Mouse (Mus musculus): ENCODE data around the gene Higd1a. TPM values are rescaled to one million over a fixed set of nuclear protein-coding genes. Genes with fewer than 3 reads are reported as not detected.

Gene Higd1a
- polyA plus RNA-seq, 1 experiment from 2014 or later: 144 TPM

DNA sequence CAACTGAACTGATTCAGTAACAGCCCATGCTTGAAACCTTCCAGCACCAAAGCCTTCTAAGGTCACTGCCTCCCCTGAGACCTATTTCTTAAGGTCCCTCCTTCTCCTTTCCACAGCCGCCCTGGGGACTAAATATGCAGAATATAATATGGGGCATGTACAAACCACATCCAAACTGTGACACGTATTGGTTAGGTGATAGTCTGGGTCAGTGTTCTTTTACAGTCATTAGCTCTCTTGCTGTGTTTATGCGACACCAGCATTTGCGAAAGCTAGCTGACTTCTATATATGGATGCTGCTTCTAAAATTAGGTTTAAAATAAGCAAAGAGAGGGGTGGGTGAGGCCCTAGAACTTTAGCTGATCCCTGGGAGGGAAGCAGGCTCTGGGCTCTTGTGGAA, 38.7 kb upstream of the Higd1a start:
- Histone ChIP-seq H3K4me3 (no peak overlapping the region), H3K9me3 (replicated peaks) (no peaks in the 10 kb centered on the region), H3K27me3 (no peaks in the 10 kb centered on the region), H3K4me2 (replicated peaks) (no peak overlapping the region), H3K27ac (no peak overlapping the region), H3K4me1 (no peaks in the 10 kb centered on the region), H3K36me3 (no peaks in the 10 kb centered on the region), H3K9ac (no peak overlapping the region)
- WGBS: 86% methylated on average over 4 of the region's 4 CpGs
- ATAC-seq (ENCODE audit: low FRiP score): no peak

DNA sequence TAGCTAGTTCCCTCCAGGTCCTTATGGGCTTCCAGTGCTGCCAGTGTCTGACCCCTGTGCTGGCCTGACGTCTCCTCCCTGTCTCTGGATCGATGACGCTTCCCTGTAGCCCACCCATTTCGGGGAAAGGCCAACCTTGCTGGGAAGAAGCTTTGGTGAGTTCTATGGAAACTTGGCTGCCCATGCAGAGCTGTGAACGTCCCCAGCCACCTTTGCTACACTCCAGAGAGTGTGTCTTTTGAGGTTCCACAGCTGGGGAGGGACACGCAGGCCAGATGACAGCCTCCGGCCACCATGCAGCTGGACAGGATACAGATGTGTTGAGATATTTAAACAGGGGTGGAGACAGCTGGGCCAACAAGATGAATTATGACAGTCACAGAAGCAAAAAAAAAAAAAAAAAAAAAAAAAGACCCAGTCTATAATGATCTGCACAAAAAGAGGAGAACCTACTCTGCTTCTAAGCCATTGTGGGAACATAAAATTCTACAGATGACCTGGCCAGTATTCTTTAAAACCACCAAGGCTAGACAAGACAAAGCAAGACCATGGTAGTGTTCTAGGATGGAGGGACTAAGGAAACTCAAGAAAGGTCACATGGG, 37.3 kb upstream of the Higd1a start:
- ATAC-seq (ENCODE audit: low FRiP score): no peak
- H3K4me2 ChIP-seq (replicated peaks): no peak overlapping the region
- H3K9ac ChIP-seq: no peak overlapping the region
- H3K36me3 ChIP-seq: no peaks in the 10 kb centered on the region
- 79% methylated on average over 7 of the region's 7 CpGs for WGBS
- no peaks in the 10 kb centered on the region for H3K27me3 ChIP-seq
- no peaks in the 10 kb centered on the region for H3K9me3 ChIP-seq (replicated peaks)
- H3K27ac ChIP-seq: no peak overlapping the region
- H3K4me3 ChIP-seq: no peak overlapping the region
- peaks cover 4% of the 10 kb centered on the region for H3K4me1 ChIP-seq

GRCm38 (mm10) chr9:121894447-121894846, 36.3 kb upstream of the Higd1a start:
- Histone ChIP-seq H3K9ac (no peak overlapping the region), H3K4me3 (no peak overlapping the region), H3K4me2 (replicated peaks) (no peak overlapping the region), H3K27ac (no peak overlapping the region), H3K36me3 (no peaks in the 10 kb centered on the region), H3K27me3 (no peaks in the 10 kb centered on the region), H3K9me3 (replicated peaks) (no peaks in the 10 kb centered on the region), H3K4me1 (peaks cover 6% of the 10 kb centered on the region)
- 88% methylated on average over 7 of the region's 7 CpGs for WGBS
- no peak for ATAC-seq (ENCODE audit: low FRiP score)

- no peak for ATAC-seq (ENCODE audit: low FRiP score)
- H3K36me3 ChIP-seq: no peaks in the 10 kb centered on the region
- no peaks in the 10 kb centered on the region for H3K27me3 ChIP-seq
- no peak overlapping the region for H3K9ac ChIP-seq
- no peak overlapping the region for H3K4me2 ChIP-seq (replicated peaks)
- no peak overlapping the region for H3K4me3 ChIP-seq
- no peak overlapping the region for H3K27ac ChIP-seq
- H3K9me3 ChIP-seq (replicated peaks): no peaks in the 10 kb centered on the region
- 86% methylated on average over 12 of the region's 12 CpGs for WGBS
- peaks cover 6% of the 10 kb centered on the region for H3K4me1 ChIP-seq
Observed at GRCm38 (mm10) chr9:121892057-121892687, 34.0 kb upstream of the Higd1a start.

DNA sequence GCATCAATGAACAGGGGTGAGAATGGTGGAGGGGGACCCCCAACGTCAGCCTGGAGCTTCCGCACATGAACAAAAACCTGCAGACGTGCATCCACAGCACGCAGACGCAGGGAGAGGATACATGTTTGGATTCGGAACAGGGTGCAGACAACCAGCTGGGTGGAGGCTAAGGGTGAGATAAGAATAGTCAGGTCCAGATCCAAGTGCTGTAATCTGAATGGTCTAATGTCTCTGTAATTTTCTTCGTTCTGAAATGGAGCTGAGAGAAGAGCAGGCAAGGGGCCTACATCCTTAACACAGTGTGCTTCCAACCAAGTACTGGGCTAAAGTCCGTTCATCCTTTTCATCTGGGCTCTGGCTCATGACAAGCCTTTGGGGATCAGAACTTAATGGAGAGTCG, 33.1 kb upstream of the Higd1a start:
- Histone ChIP-seq H3K4me1 (peaks cover 6% of the 10 kb centered on the region), H3K4me3 (no peak overlapping the region), H3K36me3 (no peaks in the 10 kb centered on the region), H3K27ac (no peak overlapping the region), H3K27me3 (no peaks in the 10 kb centered on the region), H3K9me3 (replicated peaks) (no peaks in the 10 kb centered on the region), H3K9ac (no peak overlapping the region), H3K4me2 (replicated peaks) (no peak overlapping the region)
- 85% methylated on average over 9 of the region's 9 CpGs for WGBS
- no peak for ATAC-seq (ENCODE audit: low FRiP score)

- Histone ChIP-seq H3K4me1 (peaks cover 6% of the 10 kb centered on the region), H3K9me3 (replicated peaks) (no peaks in the 10 kb centered on the region), H3K27me3 (no peaks in the 10 kb centered on the region), H3K36me3 (no peaks in the 10 kb centered on the region), H3K4me3 (no peak overlapping the region), H3K27ac (no peak overlapping the region), H3K9ac (no peak overlapping the region), H3K4me2 (replicated peaks) (peak overlapping the region; percentile 21; the same call in 1 of the 2 replicates)
- 36% methylated on average over 18 of the region's 18 CpGs for WGBS
- peak; percentile 40; the same call in 1 of the 2 replicates for ATAC-seq (ENCODE audit: low FRiP score)
Observed at GRCm38 (mm10) chr9:121890441-121890941, 32.3 kb upstream of the Higd1a start.

GRCm38 (mm10) chr9:121889927-121890440, 31.8 kb upstream of the Higd1a start:
- H3K4me3 ChIP-seq: no peak overlapping the region

DNA sequence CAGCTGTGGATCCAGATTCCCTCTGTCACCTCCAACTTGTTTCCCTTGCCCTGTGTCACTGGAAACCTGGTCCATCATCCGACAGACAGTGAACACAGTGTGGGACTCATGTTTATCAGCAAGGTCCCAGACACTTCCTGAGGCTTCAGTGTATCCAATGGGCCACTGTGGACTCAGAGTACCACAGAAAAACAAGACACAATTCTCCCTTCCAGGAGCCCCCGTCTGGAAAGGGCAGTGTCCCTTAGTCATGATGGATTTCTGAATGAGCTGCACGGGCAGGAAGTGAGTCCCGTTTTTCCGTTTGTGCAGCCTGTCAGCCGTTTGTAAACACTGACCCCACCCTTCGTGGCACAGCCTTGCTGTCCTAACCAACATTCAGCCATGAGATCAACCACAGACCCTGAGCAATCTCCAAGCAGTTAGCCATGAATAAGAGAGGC, 23.9 kb upstream of the Higd1a start:
- 0 out of 2 replicates have a peak, but pooled peaks cover 2% of the 10 kb centered on the region for H3K4me1 ChIP-seq
- no peak overlapping the region for H3K4me3 ChIP-seq
- H3K4me2 ChIP-seq (replicated peaks): no peak overlapping the region
- H3K27ac ChIP-seq: no peak overlapping the region
- H3K9ac ChIP-seq: no peak overlapping the region
- ATAC-seq (ENCODE audit: low FRiP score): no peak
- H3K27me3 ChIP-seq: no peaks in the 10 kb centered on the region
- 68% methylated on average over 7 of the region's 7 CpGs for WGBS
- H3K36me3 ChIP-seq: no peaks in the 10 kb centered on the region
- H3K9me3 ChIP-seq (replicated peaks): no peaks in the 10 kb centered on the region

More at GRCm38 (mm10) chr9:121889927-121890440, 31.8 kb upstream of the Higd1a start:
- no peak overlapping the region for H3K4me2 ChIP-seq (replicated peaks)
- H3K36me3 ChIP-seq: no peaks in the 10 kb centered on the region
- H3K4me1 ChIP-seq: peaks cover 6% of the 10 kb centered on the region
- no peak for ATAC-seq (ENCODE audit: low FRiP score)
- no peak overlapping the region for H3K9ac ChIP-seq
- no peak overlapping the region for H3K27ac ChIP-seq
- 61% methylated on average over 4 of the region's 4 CpGs for WGBS
- no peaks in the 10 kb centered on the region for H3K27me3 ChIP-seq
- no peaks in the 10 kb centered on the region for H3K9me3 ChIP-seq (replicated peaks)

GRCm38 (mm10) chr9:121881301-121881700, 23.1 kb upstream of the Higd1a start:
- Histone ChIP-seq H3K9ac (no peak overlapping the region), H3K27ac (no peak overlapping the region), H3K36me3 (no peaks in the 10 kb centered on the region), H3K4me1 (0 out of 2 replicates have a peak, but pooled peaks cover 2% of the 10 kb centered on the region), H3K9me3 (replicated peaks) (no peaks in the 10 kb centered on the region), H3K4me3 (no peak overlapping the region), H3K4me2 (replicated peaks) (no peak overlapping the region), H3K27me3 (no peaks in the 10 kb centered on the region)
- 77% methylated on average over 6 of the region's 6 CpGs for WGBS
- no peak for ATAC-seq (ENCODE audit: low FRiP score)

DNA sequence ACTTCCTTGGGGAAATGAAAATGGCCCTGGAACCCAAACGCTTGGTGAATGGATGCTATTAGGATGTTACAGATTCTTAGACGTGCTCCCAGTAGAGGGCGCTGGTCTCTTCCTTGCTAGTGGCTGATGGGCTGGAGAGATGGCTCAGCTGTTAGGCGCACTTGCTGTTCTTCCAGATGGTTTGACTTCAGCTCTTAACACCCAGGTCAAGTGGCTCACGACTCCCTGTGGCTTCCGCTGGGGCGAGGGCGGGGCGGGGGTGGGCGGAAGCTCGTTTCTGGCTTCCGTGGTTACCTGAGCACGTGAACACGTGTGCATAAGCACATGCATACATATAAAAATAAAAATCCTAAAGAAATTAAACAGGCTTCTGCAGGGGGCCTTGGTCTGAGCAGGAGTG, 22.7 kb upstream of the Higd1a start:
- peak overlapping the region; percentile 19 for H3K4me2 ChIP-seq (replicated peaks)
- H3K9ac ChIP-seq: no peak overlapping the region
- H3K4me3 ChIP-seq: no peak overlapping the region
- no peaks in the 10 kb centered on the region for H3K27me3 ChIP-seq
- ATAC-seq (ENCODE audit: low FRiP score): no peak
- 18% methylated on average over 14 of the region's 14 CpGs for WGBS
- H3K9me3 ChIP-seq (replicated peaks): no peaks in the 10 kb centered on the region
- no peak overlapping the region for H3K27ac ChIP-seq
- no peaks in the 10 kb centered on the region for H3K36me3 ChIP-seq
- H3K4me1 ChIP-seq: 0 out of 2 replicates have a peak, but pooled peaks cover 2% of the 10 kb centered on the region

- H3K9ac ChIP-seq: no peak overlapping the region
- H3K4me3 ChIP-seq: no peak overlapping the region
- H3K27ac ChIP-seq: no peak overlapping the region
- H3K27me3 ChIP-seq: no peaks in the 10 kb centered on the region
- WGBS: 25% methylated on average over 3 of the region's 3 CpGs
- no peak for ATAC-seq (ENCODE audit: low FRiP score)
- H3K4me2 ChIP-seq (replicated peaks): no peak overlapping the region
- no peaks in the 10 kb centered on the region for H3K9me3 ChIP-seq (replicated peaks)
- no peaks in the 10 kb centered on the region for H3K36me3 ChIP-seq
- H3K4me1 ChIP-seq: 0 out of 2 replicates have a peak, but pooled peaks cover 2% of the 10 kb centered on the region
Observed at GRCm38 (mm10) chr9:121877052-121877740, 19.0 kb upstream of the Higd1a start.

GRCm38 (mm10) chr9:121873578-121873977, 15.4 kb upstream of the Higd1a start:
- H3K36me3 ChIP-seq: no peaks in the 10 kb centered on the region
- no peaks in the 10 kb centered on the region for H3K4me1 ChIP-seq
- ATAC-seq (ENCODE audit: low FRiP score): no peak
- 0 out of 2 replicates have a peak, but pooled peaks cover 4% of the 10 kb centered on the region for H3K27me3 ChIP-seq
- H3K4me2 ChIP-seq (replicated peaks): no peak overlapping the region
- no peak overlapping the region for H3K9ac ChIP-seq
- H3K9me3 ChIP-seq (replicated peaks): no peaks in the 10 kb centered on the region
- no peak overlapping the region for H3K27ac ChIP-seq
- H3K4me3 ChIP-seq: no peak overlapping the region

All from hindbrain, embryonic 12.5 days (tissue).